Mouse (Mus musculus) gastrocnemius, postnatal 36 days (tissue): ENCODE results near the gene Enam. TPM values are rescaled to one million over a fixed set of nuclear protein-coding genes. Genes with fewer than 3 reads are reported as not detected.
A peak's percentile ranks its signal among the peaks of the same experiment; 100 is the strongest.
"Not testable (repeated sequence)": the region's sequence is repeated elsewhere in the genome, so short reads cannot be mapped to it uniquely, and the experiment has no call there.

Experiments
- DNase-seq, 2 experiments: peaks; one replicate each; pipeline ENCODE4 v3.0.0; 2022
- intact Hi-C: fragments of 180-260 bp; cut with DNase I; formaldehyde crosslinking; loops from one replicate; pipeline ENCODE4 v1.15.1; 2025
- long read RNA-seq, 2 experiments: library from polyadenylated mRNA; stranded (forward); transcript quantifications; one replicate each; pipeline ENCODE4 v2.0.0; 2021
- total RNA-seq, 2 experiments: library from RNA; stranded (reverse); gene quantifications; 2 replicates each; pipeline ENCODE4 v1.2.3; 2021

Gene Enam
- not detected for total RNA-seq
- long read RNA-seq, experiment 1: 0 reads
- long read RNA-seq, experiment 2: 0 reads

GRCm38 (mm10) chr5:88487675-88488074 is at the start of gene Enam:
Enam (plus strand) TSS chr5:88487975.
- no peak for DNase-seq
- intact Hi-C loops: no loop called here

GRCm38 (mm10) chr5:88455691-88456090 is 32.1 kb upstream of the Enam start, which contains the start of gene Ambn:
Ambn (plus strand) TSS chr5:88455991.
- no peak for DNase-seq
- intact Hi-C loops: no loop called here

- DNase-seq: no peak
Measured at GRCm38 (mm10) chr5:88467471-88467870, 20.3 kb upstream of the Enam start.

GRCm38 (mm10) chr5:88468807-88469704 is 18.7 kb upstream of the Enam start:
- intact Hi-C loops: no loop called here
- DNase-seq: no peak

More at GRCm38 (mm10) chr5:88467471-88467870, 20.3 kb upstream of the Enam start:
- intact Hi-C loops: no loop called here

- intact Hi-C loops: no loop called here
- no peak for DNase-seq
Measured at GRCm38 (mm10) chr5:88489004-88489403, 1.2 kb downstream of the Enam start.

- intact Hi-C loops: no loop called here
- DNase-seq: no peak
Measured at GRCm38 (mm10) chr5:88491111-88491510, 3.3 kb downstream of the Enam start.

- intact Hi-C loops: no loop called here
- no peak for DNase-seq
Measured at GRCm38 (mm10) chr5:88499781-88500180, 12.0 kb downstream of the Enam start.

- intact Hi-C loops: no loop called here
- DNase-seq: no peak
Measured at GRCm38 (mm10) chr5:88508555-88508954, 20.8 kb downstream of the Enam start.

- intact Hi-C loops: no loop called here
- DNase-seq: no peak
Measured at GRCm38 (mm10) chr5:88508990-88509389, 21.2 kb downstream of the Enam start.

- DNase-seq: no peak
- intact Hi-C loops: no loop called here
Measured at GRCm38 (mm10) chr5:88519232-88519631, 31.5 kb downstream of the Enam start.

- DNase-seq: no peak
- intact Hi-C loops: no loop called here
Measured at GRCm38 (mm10) chr5:88527657-88528056, 39.9 kb downstream of the Enam start, which contains the start of gene Jchain. Jchain (minus strand) TSS chr5:88527891.

- intact Hi-C loops: no loop called here
- no peak for DNase-seq
Measured at GRCm38 (mm10) chr5:88530908-88531307, 43.1 kb downstream of the Enam start.

- DNase-seq: no peak
- intact Hi-C loops: no loop called here
Measured at GRCm38 (mm10) chr5:88534697-88535096, 46.9 kb downstream of the Enam start.

GRCm38 (mm10) chr5:88540845-88541244 is 53.1 kb downstream of the Enam start:
- no peak for DNase-seq
- intact Hi-C loops: no loop called here

GRCm38 (mm10) chr5:88542651-88543282 is 55.0 kb downstream of the Enam start:
- peak in 1 of 2 experiments; percentile 13 for DNase-seq
- intact Hi-C loops: no loop called here

GRCm38 (mm10) chr5:88544411-88544810 is 56.6 kb downstream of the Enam start:
- intact Hi-C loops, DNase-seq: not testable (repeated sequence)

- no peak for DNase-seq
- intact Hi-C loops: no loop called here
Measured at GRCm38 (mm10) chr5:88545536-88545935, 57.8 kb downstream of the Enam start.

GRCm38 (mm10) chr5:88553271-88554085 is 65.7 kb downstream of the Enam start:
- DNase-seq: no peak
- intact Hi-C loops: loop anchor here (10.0 kb wide), 1 partner anchor 211 kb away; the partner anchor contains the start of gene Dck

- DNase-seq: peak; percentile 92 to 95
- intact Hi-C loops: loop anchor here (10.0 kb wide), 1 partner anchor 211 kb away; the partner anchor contains the start of gene Dck
Measured at GRCm38 (mm10) chr5:88554086-88554886, 66.5 kb downstream of the Enam start, which contains the start of gene Utp3. Utp3 (plus strand) TSS chr5:88554462.
